Mouse (Mus musculus) intestine, embryonic 14.5 days (tissue): Measurements from ENCODE around the gene Scn8a. TPM values are rescaled to one million over a fixed set of nuclear protein-coding genes. Genes with fewer than 3 reads are reported as not detected.

ENCODE experiments used
- ATAC-seq: fragments of 200-750 bp; cut with Nextera tagmentation; replicated peaks from 2 replicates; pipeline ENCODE4 v1.8.0; 2017; ENCODE audit warnings: low read depth, moderate number of reproducible peaks, moderate TSS enrichment, moderate library complexity; ENCODE audit not compliant: low FRiP score, low TSS enrichment
- DNase-seq: peaks from one replicate; pipeline ENCODE4 v3.0.0-alpha.2; 2018; ENCODE audit warnings: low spot score
- H3K27ac ChIP-seq: fragments of 300-500 bp; sonication (generic); 2 replicates; pipeline ENCODE4 v1.5.1; 2014; ENCODE audit warnings: low read depth, mild to moderate bottlenecking, control low read depth
- H3K27me3 ChIP-seq: fragments of 300-500 bp; sonication (generic); replicated peaks from 2 replicates; pipeline ENCODE4 v1.6.1; 2014; ENCODE audit warnings: low read length, control low read depth; ENCODE audit not compliant: control insufficient read depth, insufficient read depth
- H3K36me3 ChIP-seq: fragments of 300-500 bp; sonication (generic); 2 replicates; pipeline ENCODE4 v1.6.1; 2014; ENCODE audit warnings: low read length, control low read depth; ENCODE audit not compliant: control insufficient read depth, insufficient read depth
- H3K4me1 ChIP-seq: fragments of 300-500 bp; sonication (generic); replicated peaks from 2 replicates; pipeline ENCODE4 v1.6.1; 2014; ENCODE audit warnings: low read length, control low read depth, mixed read lengths; ENCODE audit not compliant: control insufficient read depth, insufficient read depth
- H3K4me2 ChIP-seq: fragments of 300-500 bp; sonication (generic); 2 replicates; pipeline ENCODE4 v1.6.1; 2014; ENCODE audit warnings: low read length
- H3K4me3 ChIP-seq: fragments of 300-500 bp; sonication (generic); 2 replicates; pipeline ENCODE4 v1.5.1; 2014; ENCODE audit warnings: low read depth, low read length, control low read depth, mixed read lengths
- H3K9ac ChIP-seq: fragments of 300-500 bp; sonication (generic); 2 replicates; pipeline ENCODE4 v1.6.1; 2014; ENCODE audit warnings: mild to moderate bottlenecking, low read length
- H3K9me3 ChIP-seq: fragments of 300-500 bp; sonication (generic); 2 replicates; pipeline ENCODE4 v1.6.1; 2016; ENCODE audit warnings: low read length, control low read depth; ENCODE audit not compliant: control insufficient read depth
- WGBS: fragments of 180-500 bp; shearing (Covaris S2); extraction: QIAGEN DNeasy Blood & Tissue Kit; methylation state at CpG from one replicate; pipeline ENCODE4 v1.1.7; 2014; 5-methylcytosine and 5-hydroxymethylcytosine counted together
- polyA plus RNA-seq: library from polyadenylated mRNA; unstranded; fragments of >200 nt; fragmentation: Nextera tagmentation; extraction: Ambion mirVana; gene quantifications from 2 replicates; pipeline ENCODE4 v1.2.1, GENCODE M21; 2014

The Scn8a gene
- polyA plus RNA-seq, 1 experiment from 2014 or later = 4.0 TPM

- Histone ChIP-seq H3K9ac (peak overlapping the region; percentile 49), H3K27me3 (peaks cover 11% of the 10 kb centered on the region; the same call in 1 of the 2 replicates), H3K4me2 (peak overlapping the region; percentile 72), H3K36me3 (no peaks in the 10 kb centered on the region), H3K27ac (no peak overlapping the region), H3K4me3 (peak overlapping the region; percentile 44), H3K9me3 (no peaks in the 10 kb centered on the region), H3K4me1 (0 out of 2 replicates have a peak, but pooled peaks cover 5% of the 10 kb centered on the region)
- ATAC-seq (peak; percentile 84), DNase-seq (peak; percentile 80)
- WGBS = under 1% methylated on average over 46 of the region's 46 CpGs
Observed at GRCm38 (mm10) chr15:100983427-100984153, 113.9 kb downstream of the Scn8a start.

- Histone ChIP-seq H3K4me1 (0 out of 2 replicates have a peak, but pooled peaks cover 5% of the 10 kb centered on the region), H3K4me2 (peak overlapping the region; percentile 72), H3K9me3 (no peaks in the 10 kb centered on the region), H3K27me3 (peaks cover 11% of the 10 kb centered on the region; the same call in 1 of the 2 replicates), H3K27ac (no peak overlapping the region), H3K9ac (no peak overlapping the region), H3K36me3 (no peaks in the 10 kb centered on the region), H3K4me3 (peak overlapping the region; percentile 44)
- no peak for DNase-seq
- no peak for ATAC-seq
- WGBS = 24% methylated on average over 12 of the region's 12 CpGs
Observed at GRCm38 (mm10) chr15:100984154-100984893, 114.7 kb downstream of the Scn8a start.

DNA sequence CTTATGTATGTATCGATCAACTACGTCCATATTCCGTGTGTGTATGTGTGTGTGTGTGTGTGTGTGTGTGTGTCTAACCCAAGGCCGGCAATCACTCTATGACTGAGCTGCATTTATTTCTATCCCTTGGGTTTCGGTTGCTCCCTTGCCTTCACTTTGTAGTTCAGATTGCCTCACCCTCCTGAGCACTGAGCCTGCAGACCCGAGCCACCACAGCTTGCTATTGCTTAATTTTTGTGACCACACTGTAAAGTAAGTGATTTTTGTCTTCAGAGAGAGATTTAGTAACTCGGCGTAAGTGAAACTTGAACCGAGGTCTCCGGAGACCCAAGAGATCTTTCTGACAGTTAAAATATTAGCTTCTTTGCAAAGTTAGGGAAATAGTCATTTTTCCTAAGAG lies 116.8 kb downstream of the Scn8a start:
- Histone ChIP-seq H3K27me3 (peaks cover 11% of the 10 kb centered on the region; the same call in 1 of the 2 replicates), H3K36me3 (no peaks in the 10 kb centered on the region), H3K9me3 (no peaks in the 10 kb centered on the region), H3K4me2 (no peak overlapping the region), H3K9ac (no peak overlapping the region), H3K4me3 (no peak overlapping the region), H3K4me1 (0 out of 2 replicates have a peak, but pooled peaks cover 5% of the 10 kb centered on the region), H3K27ac (no peak overlapping the region)
- 88% methylated on average over 10 of the region's 10 CpGs for WGBS
- DNase-seq = no peak
- ATAC-seq = no peak

- Histone ChIP-seq H3K4me2 (no peak overlapping the region), H3K4me1 (0 out of 2 replicates have a peak, but pooled peaks cover 5% of the 10 kb centered on the region), H3K36me3 (no peaks in the 10 kb centered on the region), H3K9me3 (no peaks in the 10 kb centered on the region), H3K4me3 (no peak overlapping the region), H3K27ac (no peak overlapping the region), H3K9ac (no peak overlapping the region), H3K27me3 (peaks cover 11% of the 10 kb centered on the region; the same call in 1 of the 2 replicates)
- DNase-seq (no peak), ATAC-seq (no peak)
- WGBS = 89% methylated on average over 1 of the region's 1 CpGs
Observed at GRCm38 (mm10) chr15:100987031-100987430, 117.4 kb downstream of the Scn8a start.

GRCm38 (mm10) chr15:100990283-100990682 lies 120.6 kb downstream of the Scn8a start:
- no peak overlapping the region for H3K27ac ChIP-seq
- no peak overlapping the region for H3K9ac ChIP-seq
- 0 out of 2 replicates have a peak, but pooled peaks cover 2% of the 10 kb centered on the region for H3K27me3 ChIP-seq
- H3K9me3 ChIP-seq = no peaks in the 10 kb centered on the region
- H3K36me3 ChIP-seq = no peaks in the 10 kb centered on the region
- no peaks in the 10 kb centered on the region for H3K4me1 ChIP-seq
- H3K4me3 ChIP-seq = no peak overlapping the region
- WGBS = 86% methylated on average over 10 of the region's 10 CpGs
- H3K4me2 ChIP-seq = no peak overlapping the region
- DNase-seq (no peak), ATAC-seq (no peak)

GRCm38 (mm10) chr15:100997090-100997489 lies 127.4 kb downstream of the Scn8a start:
- WGBS = 31% methylated on average over 4 of the region's 4 CpGs
- H3K27me3 ChIP-seq = no peaks in the 10 kb centered on the region
- H3K4me2 ChIP-seq = no peak overlapping the region
- no peak overlapping the region for H3K27ac ChIP-seq
- ATAC-seq (no peak), DNase-seq (no peak)
- no peak overlapping the region for H3K9ac ChIP-seq
- no peaks in the 10 kb centered on the region for H3K9me3 ChIP-seq
- 0 out of 2 replicates have a peak, but pooled peaks cover 3% of the 10 kb centered on the region for H3K4me1 ChIP-seq
- no peaks in the 10 kb centered on the region for H3K36me3 ChIP-seq
- no peak overlapping the region for H3K4me3 ChIP-seq

- H3K9ac ChIP-seq = no peak overlapping the region
- H3K9me3 ChIP-seq = no peaks in the 10 kb centered on the region
- H3K4me2 ChIP-seq = no peak overlapping the region
- H3K27ac ChIP-seq = no peak overlapping the region
- ATAC-seq = no peak
- H3K4me1 ChIP-seq = 0 out of 2 replicates have a peak, but pooled peaks cover 3% of the 10 kb centered on the region
- no peak for DNase-seq
- H3K27me3 ChIP-seq = no peaks in the 10 kb centered on the region
- H3K4me3 ChIP-seq = no peak overlapping the region
- no peaks in the 10 kb centered on the region for H3K36me3 ChIP-seq
- WGBS = 83% methylated on average over 1 of the region's 1 CpGs
Observed at GRCm38 (mm10) chr15:101001685-101002084, 132.0 kb downstream of the Scn8a start.

DNA sequence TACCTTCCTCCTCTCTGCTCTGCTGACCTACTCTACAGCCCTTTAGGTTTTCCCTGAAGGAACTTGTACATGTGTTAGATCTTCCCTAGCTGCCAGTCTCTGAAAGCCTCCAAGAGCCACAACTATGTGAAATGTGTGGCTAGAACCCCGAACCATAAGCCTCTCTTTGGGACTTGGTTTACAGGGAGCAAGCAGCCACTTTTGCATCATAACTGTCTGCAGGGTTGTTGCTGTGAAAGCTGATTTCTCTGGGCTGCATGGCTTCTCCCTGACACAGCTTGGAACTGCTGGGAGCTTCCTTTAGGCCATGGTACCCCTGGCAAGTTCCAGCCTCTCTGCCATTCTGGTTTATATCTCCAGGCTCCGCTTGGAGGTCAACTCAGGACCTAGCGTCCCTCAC lies 132.8 kb downstream of the Scn8a start:
- Histone ChIP-seq H3K4me1 (0 out of 2 replicates have a peak, but pooled peaks cover 3% of the 10 kb centered on the region), H3K9ac (no peak overlapping the region), H3K36me3 (no peaks in the 10 kb centered on the region), H3K9me3 (no peaks in the 10 kb centered on the region), H3K27ac (no peak overlapping the region), H3K27me3 (no peaks in the 10 kb centered on the region), H3K4me3 (no peak overlapping the region), H3K4me2 (no peak overlapping the region)
- WGBS = 89% methylated on average over 3 of the region's 3 CpGs
- no peak for DNase-seq
- ATAC-seq = no peak
